Mouse (Mus musculus) erythroblast, embryonic 14.5 days (primary cell): ENCODE results near the gene Spns2.

Experiments used
- GATA1 ChIP-seq: IDR thresholded peaks from 2 replicates; pipeline ENCODE4 v1.6.1; 2012; ENCODE audit warnings: low read length, inconsistent platforms, mixed read lengths
- TAL1 ChIP-seq: IDR thresholded peaks from 3 replicates; pipeline ENCODE4 v1.6.1; 2012; ENCODE audit warnings: low read length, inconsistent platforms, mixed read lengths

DNA sequence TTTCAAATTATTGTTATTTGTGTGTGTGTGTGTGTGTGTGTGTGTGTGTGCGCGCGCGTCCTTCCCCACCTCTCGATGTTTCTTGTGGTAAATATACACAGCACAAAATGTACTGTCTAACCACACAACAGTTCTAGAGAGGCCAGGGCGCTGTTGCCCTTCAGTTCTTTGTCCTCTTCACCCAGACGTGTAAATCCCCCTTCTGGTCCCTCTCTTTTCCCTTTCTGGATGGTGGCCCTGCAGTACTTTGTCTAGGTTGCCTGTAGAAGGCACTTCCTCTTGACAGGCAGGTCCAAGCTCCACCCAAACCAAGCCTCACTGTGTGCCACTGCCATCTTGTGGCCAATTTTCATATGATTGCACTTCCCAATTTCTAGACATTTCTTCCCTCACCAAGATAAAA lies 60.4 kb downstream of the Spns2 start:
- no peak for TF ChIP-seq TAL1
- no peak for TF ChIP-seq GATA1
